Mouse (Mus musculus) large intestine, adult 2 months (tissue): ENCODE data around the gene Gm9913. TPM values are rescaled to one million over a fixed set of nuclear protein-coding genes. Genes with fewer than 3 reads are reported as not detected.

Experiments
- DNase-seq: peaks from one replicate; pipeline ENCODE4 v3.0.0-alpha.2; 2012; ENCODE audit warnings: low read depth, low spot score
- WGBS: fragments of 180-500 bp; shearing (Covaris S2); methylation state at CpG from one replicate; pipeline ENCODE4 v1.1.7; 2018; 5-methylcytosine and 5-hydroxymethylcytosine counted together
- polyA plus RNA-seq: library from polyadenylated mRNA; depleted of rRNA; stranded (reverse); fragments of >200 nt; gene quantifications from 2 replicates; pipeline ENCODE4 v1.2.3, GENCODE M21; 2012

The Gm9913 gene
- polyA plus RNA-seq, 1 experiment: 0.09 TPM

- DNase-seq: no peak
- WGBS: 80% methylated on average over 20 of the region's 20 CpGs
Measured at GRCm38 (mm10) chr2:125494831-125495812, 9.8 kb upstream of the Gm9913 start.

GRCm38 (mm10) chr2:125496696-125497095, 8.2 kb upstream of the Gm9913 start:
- 86% methylated on average over 5 of the region's 5 CpGs for WGBS

GRCm38 (mm10) chr2:125498216-125498615, 6.7 kb upstream of the Gm9913 start:
- no peak for DNase-seq
- WGBS: 94% methylated on average over 7 of the region's 7 CpGs

More at GRCm38 (mm10) chr2:125496696-125497095, 8.2 kb upstream of the Gm9913 start:
- no peak for DNase-seq

GRCm38 (mm10) chr2:125501526-125501925, 3.4 kb upstream of the Gm9913 start:
- DNase-seq: no peak

GRCm38 (mm10) chr2:125505746-125506315, 942 bp downstream of the Gm9913 start:
- under 1% methylated on average over 48 of the region's 48 CpGs for WGBS
- DNase-seq: no peak

- 7% methylated on average over 37 of the region's 37 CpGs for WGBS
- no peak for DNase-seq
Measured at GRCm38 (mm10) chr2:125506316-125507054, 1.6 kb downstream of the Gm9913 start.

GRCm38 (mm10) chr2:125507893-125508292, 3.0 kb downstream of the Gm9913 start, which contains the start of gene Fbn1:
Fbn1 (minus strand) TSS chr2:125507993.
- 88% methylated on average over 4 of the region's 4 CpGs for WGBS
- DNase-seq: no peak

GRCm38 (mm10) chr2:125508381-125508780, 3.5 kb downstream of the Gm9913 start:
- no peak for DNase-seq

GRCm38 (mm10) chr2:125510752-125511151, 5.9 kb downstream of the Gm9913 start:
- WGBS: 69% methylated on average over 2 of the region's 2 CpGs
- DNase-seq: no peak

More at GRCm38 (mm10) chr2:125508381-125508780, 3.5 kb downstream of the Gm9913 start:
- WGBS: 81% methylated on average over 5 of the region's 5 CpGs

- DNase-seq: no peak
- WGBS: 73% methylated on average over 4 of the region's 4 CpGs
Measured at GRCm38 (mm10) chr2:125511898-125512297, 7.0 kb downstream of the Gm9913 start.

- no peak for DNase-seq
- WGBS: 73% methylated on average over 4 of the region's 4 CpGs
Measured at GRCm38 (mm10) chr2:125512544-125512943, 7.7 kb downstream of the Gm9913 start.

GRCm38 (mm10) chr2:125514391-125514790, 9.5 kb downstream of the Gm9913 start:
- WGBS: 64% methylated on average over 3 of the region's 3 CpGs
- no peak for DNase-seq

GRCm38 (mm10) chr2:125515291-125516057, 10.6 kb downstream of the Gm9913 start:
- no peak for DNase-seq
- WGBS: 77% methylated on average over 12 of the region's 12 CpGs

- no peak for DNase-seq
- 20% methylated on average over 4 of the region's 4 CpGs for WGBS
Measured at GRCm38 (mm10) chr2:125516594-125516993, 11.7 kb downstream of the Gm9913 start.

GRCm38 (mm10) chr2:125525484-125525883, 20.6 kb downstream of the Gm9913 start:
- WGBS: 85% methylated on average over 2 of the region's 2 CpGs
- no peak for DNase-seq

- WGBS: 51% methylated on average over 5 of the region's 5 CpGs
- no peak for DNase-seq
Measured at GRCm38 (mm10) chr2:125526566-125526965, 21.7 kb downstream of the Gm9913 start.

- WGBS: 67% methylated on average over 6 of the region's 6 CpGs
- DNase-seq: no peak
Measured at GRCm38 (mm10) chr2:125530665-125531064, 25.8 kb downstream of the Gm9913 start.

GRCm38 (mm10) chr2:125539640-125540039, 34.8 kb downstream of the Gm9913 start:
- 86% methylated on average over 3 of the region's 3 CpGs for WGBS
- DNase-seq: no peak

- 67% methylated on average over 7 of the region's 7 CpGs for WGBS
- DNase-seq: no peak
Measured at GRCm38 (mm10) chr2:125540579-125540978, 35.7 kb downstream of the Gm9913 start.
